Mouse (Mus musculus): Measurements from ENCODE around the gene Parg. TPM values are rescaled to one million over a fixed set of nuclear protein-coding genes. Genes with fewer than 3 reads are reported as not detected.
"Not testable (repeated sequence)": the region's sequence is repeated elsewhere in the genome, so short reads cannot be mapped to it uniquely, and the experiment has no call there.

Parg gene
- polyA plus RNA-seq, 1 experiment from 2014 or later, result 31.1 TPM

- Histone ChIP-seq H3K36me3 (ENCODE audit: control insufficient read depth, insufficient read depth, low read length) (peaks cover 7% of the 10 kb centered on the region), H3K4me1 (ENCODE audit: control insufficient read depth, insufficient read depth, low read length) (peaks cover 9% of the 10 kb centered on the region), H3K27ac (ENCODE audit: low read length) (no peak overlapping the region), H3K9me3 (replicated peaks; ENCODE audit: control insufficient read depth, low read length, poor library complexity, severe bottlenecking) (no peaks in the 10 kb centered on the region), H3K4me2 (ENCODE audit: low read length) (no peak overlapping the region), H3K4me3 (ENCODE audit: low read depth, low read length) (no peak overlapping the region), H3K27me3 (ENCODE audit: control insufficient read depth, insufficient read depth, low read depth, low read length) (no peaks in the 10 kb centered on the region), H3K9ac (ENCODE audit: low read depth, low read length) (no peak overlapping the region)
- 94% methylated on average over 4 of the region's 4 CpGs for WGBS
- ATAC-seq, result no peak
Measured at GRCm38 (mm10) chr14:32170137-32170536, 31.6 kb upstream of the Parg start.

DNA sequence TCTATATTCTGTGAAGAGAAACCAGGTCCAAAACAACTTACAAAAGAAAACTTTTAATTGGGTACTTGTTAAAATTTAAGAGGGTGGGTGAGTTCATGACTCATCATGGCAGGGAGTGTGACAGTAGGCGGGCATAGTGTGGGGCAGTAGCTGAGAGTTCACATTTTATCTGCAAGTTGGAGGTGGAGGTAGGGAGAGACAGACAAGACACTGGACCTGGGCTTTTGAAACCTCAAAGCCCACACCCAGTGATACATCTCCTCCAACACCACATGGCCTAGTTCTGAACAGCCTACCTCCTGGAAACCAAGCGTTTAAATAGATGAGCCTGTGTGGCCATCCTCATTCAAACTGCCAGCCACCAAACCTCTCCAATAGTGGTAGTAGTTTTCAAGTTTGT, 26.4 kb upstream of the Parg start:
- no peak for ATAC-seq
- Histone ChIP-seq H3K27me3 (ENCODE audit: control insufficient read depth, insufficient read depth, low read depth, low read length) (no peaks in the 10 kb centered on the region), H3K36me3 (ENCODE audit: control insufficient read depth, insufficient read depth, low read length) (peaks cover 17% of the 10 kb centered on the region), H3K4me3 (ENCODE audit: low read depth, low read length) (no peak overlapping the region), H3K9ac (ENCODE audit: low read depth, low read length) (no peak overlapping the region), H3K4me2 (ENCODE audit: low read length) (no peak overlapping the region), H3K9me3 (replicated peaks; ENCODE audit: control insufficient read depth, low read length, poor library complexity, severe bottlenecking) (no peaks in the 10 kb centered on the region), H3K27ac (ENCODE audit: low read length) (no peak overlapping the region), H3K4me1 (ENCODE audit: control insufficient read depth, insufficient read depth, low read length) (no peaks in the 10 kb centered on the region)
- WGBS, result 88% methylated on average over 2 of the region's 2 CpGs

- peaks cover 23% of the 10 kb centered on the region for H3K36me3 ChIP-seq (ENCODE audit: control insufficient read depth, insufficient read depth, low read length)
- H3K4me2 ChIP-seq (ENCODE audit: low read length); H3K9me3 ChIP-seq (replicated peaks; ENCODE audit: control insufficient read depth, low read length, poor library complexity, severe bottlenecking); H3K4me1 ChIP-seq (ENCODE audit: control insufficient read depth, insufficient read depth, low read length); H3K27ac ChIP-seq (ENCODE audit: low read length); H3K9ac ChIP-seq (ENCODE audit: low read depth, low read length); ATAC-seq; H3K4me3 ChIP-seq (ENCODE audit: low read depth, low read length); H3K27me3 ChIP-seq (ENCODE audit: control insufficient read depth, insufficient read depth, low read depth, low read length): not testable (repeated sequence)
- 87% methylated on average over 4 of the region's 5 CpGs for WGBS
Measured at GRCm38 (mm10) chr14:32176590-32176989, 25.2 kb upstream of the Parg start.

GRCm38 (mm10) chr14:32179393-32180195, 22.2 kb upstream of the Parg start:
- H3K27me3 ChIP-seq (ENCODE audit: control insufficient read depth, insufficient read depth, low read depth, low read length), result no peaks in the 10 kb centered on the region
- no peak overlapping the region for H3K27ac ChIP-seq (ENCODE audit: low read length)
- 94% methylated on average over 10 of the region's 10 CpGs for WGBS
- no peaks in the 10 kb centered on the region for H3K9me3 ChIP-seq (replicated peaks; ENCODE audit: control insufficient read depth, low read length, poor library complexity, severe bottlenecking)
- no peak overlapping the region for H3K4me2 ChIP-seq (ENCODE audit: low read length)
- H3K4me3 ChIP-seq (ENCODE audit: low read depth, low read length), result no peak overlapping the region
- H3K9ac ChIP-seq (ENCODE audit: low read depth, low read length), result no peak overlapping the region
- no peak for ATAC-seq
- peaks cover 25% of the 10 kb centered on the region for H3K36me3 ChIP-seq (ENCODE audit: control insufficient read depth, insufficient read depth, low read length)
- H3K4me1 ChIP-seq (ENCODE audit: control insufficient read depth, insufficient read depth, low read length), result no peaks in the 10 kb centered on the region

- no peaks in the 10 kb centered on the region for H3K4me1 ChIP-seq (ENCODE audit: control insufficient read depth, insufficient read depth, low read length)
- no peak overlapping the region for H3K9ac ChIP-seq (ENCODE audit: low read depth, low read length)
- H3K27ac ChIP-seq (ENCODE audit: low read length), result no peak overlapping the region
- H3K4me2 ChIP-seq (ENCODE audit: low read length), result no peak overlapping the region
- no peaks in the 10 kb centered on the region for H3K9me3 ChIP-seq (replicated peaks; ENCODE audit: control insufficient read depth, low read length, poor library complexity, severe bottlenecking)
- H3K27me3 ChIP-seq (ENCODE audit: control insufficient read depth, insufficient read depth, low read depth, low read length), result no peaks in the 10 kb centered on the region
- H3K4me3 ChIP-seq (ENCODE audit: low read depth, low read length), result no peak overlapping the region
- H3K36me3 ChIP-seq (ENCODE audit: control insufficient read depth, insufficient read depth, low read length), result peaks cover 28% of the 10 kb centered on the region
- ATAC-seq, result no peak
- 93% methylated on average over 6 of the region's 6 CpGs for WGBS
Measured at GRCm38 (mm10) chr14:32180861-32181260, 20.9 kb upstream of the Parg start.

DNA sequence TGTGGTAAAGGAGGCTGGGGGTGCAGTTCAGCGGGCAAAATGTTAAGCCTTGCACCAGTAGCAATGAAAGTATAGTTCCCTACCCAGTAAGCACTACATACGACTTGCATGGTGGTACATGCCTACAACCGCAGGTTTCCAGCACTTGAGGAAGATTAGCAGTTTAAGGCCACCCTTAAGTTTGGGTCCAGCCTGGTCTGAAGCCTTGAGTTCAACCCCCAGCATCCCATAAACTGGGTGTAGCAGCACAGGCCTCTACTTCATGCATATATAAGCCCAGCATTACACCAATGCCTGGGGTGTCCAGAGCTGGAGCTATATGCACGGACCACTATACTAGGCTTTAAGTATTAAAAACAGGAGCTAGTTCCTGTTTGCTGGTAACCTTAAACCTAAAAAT, 17.9 kb upstream of the Parg start:
- H3K27me3 ChIP-seq (ENCODE audit: control insufficient read depth, insufficient read depth, low read depth, low read length), result no peaks in the 10 kb centered on the region
- no peak for ATAC-seq
- no peak overlapping the region for H3K9ac ChIP-seq (ENCODE audit: low read depth, low read length)
- H3K4me2 ChIP-seq (ENCODE audit: low read length), result no peak overlapping the region
- no peaks in the 10 kb centered on the region for H3K4me1 ChIP-seq (ENCODE audit: control insufficient read depth, insufficient read depth, low read length)
- 96% methylated on average over 4 of the region's 4 CpGs for WGBS
- peaks cover 35% of the 10 kb centered on the region for H3K36me3 ChIP-seq (ENCODE audit: control insufficient read depth, insufficient read depth, low read length)
- H3K4me3 ChIP-seq (ENCODE audit: low read depth, low read length), result no peak overlapping the region
- H3K27ac ChIP-seq (ENCODE audit: low read length), result no peak overlapping the region
- H3K9me3 ChIP-seq (replicated peaks; ENCODE audit: control insufficient read depth, low read length, poor library complexity, severe bottlenecking), result no peaks in the 10 kb centered on the region

DNA sequence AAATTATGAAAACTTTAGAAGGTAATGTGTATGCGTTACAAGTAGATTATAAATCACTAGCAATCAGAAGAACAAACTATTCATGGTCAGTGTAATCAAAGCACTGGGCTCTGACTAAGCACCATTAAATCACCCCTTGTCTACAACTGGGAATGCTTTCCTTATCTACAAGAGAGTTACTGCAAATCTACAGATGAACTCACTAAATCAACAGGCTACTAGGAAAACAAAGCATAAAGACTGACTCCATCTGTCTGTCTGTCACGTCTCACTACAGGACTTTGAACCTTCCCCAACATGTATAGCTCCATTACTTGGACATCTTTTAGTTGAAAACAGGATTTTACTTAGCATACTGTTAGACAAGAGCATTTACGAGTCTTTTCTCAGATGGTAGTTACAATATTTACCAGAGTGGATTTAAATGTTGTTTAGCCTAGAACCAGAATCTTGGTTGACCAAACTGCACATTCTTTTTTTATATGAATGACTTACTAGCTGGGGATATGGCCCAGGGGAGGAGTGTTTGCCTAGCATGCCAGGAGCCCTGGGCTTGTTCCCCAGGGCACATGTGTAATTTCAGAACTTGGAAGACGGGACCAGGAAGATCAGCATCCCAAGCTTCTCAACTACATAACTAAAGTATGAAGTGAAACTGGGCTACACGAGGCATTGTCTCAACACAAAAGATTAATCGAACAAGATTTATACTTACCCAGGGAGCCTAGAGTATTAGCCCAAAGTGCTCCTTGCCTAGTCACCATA, 10.9 kb upstream of the Parg start:
- Histone ChIP-seq H3K4me3 (ENCODE audit: low read depth, low read length) (no peak overlapping the region), H3K27me3 (ENCODE audit: control insufficient read depth, insufficient read depth, low read depth, low read length) (no peaks in the 10 kb centered on the region), H3K9me3 (replicated peaks; ENCODE audit: control insufficient read depth, low read length, poor library complexity, severe bottlenecking) (no peaks in the 10 kb centered on the region), H3K27ac (ENCODE audit: low read length) (no peak overlapping the region), H3K36me3 (ENCODE audit: control insufficient read depth, insufficient read depth, low read length) (peaks cover 17% of the 10 kb centered on the region), H3K9ac (ENCODE audit: low read depth, low read length) (no peak overlapping the region), H3K4me1 (ENCODE audit: control insufficient read depth, insufficient read depth, low read length) (no peaks in the 10 kb centered on the region), H3K4me2 (ENCODE audit: low read length) (no peak overlapping the region)
- 94% methylated on average over 6 of the region's 6 CpGs for WGBS
- no peak for ATAC-seq

- H3K27ac ChIP-seq (ENCODE audit: low read length), result no peak overlapping the region
- no peak overlapping the region for H3K9ac ChIP-seq (ENCODE audit: low read depth, low read length)
- no peak overlapping the region for H3K4me2 ChIP-seq (ENCODE audit: low read length)
- no peak overlapping the region for H3K4me3 ChIP-seq (ENCODE audit: low read depth, low read length)
- ATAC-seq, result no peak
- WGBS, result 95% methylated on average over 5 of the region's 5 CpGs
- no peaks in the 10 kb centered on the region for H3K27me3 ChIP-seq (ENCODE audit: control insufficient read depth, insufficient read depth, low read depth, low read length)
- H3K36me3 ChIP-seq (ENCODE audit: control insufficient read depth, insufficient read depth, low read length), result peaks cover 14% of the 10 kb centered on the region
- H3K9me3 ChIP-seq (replicated peaks; ENCODE audit: control insufficient read depth, low read length, poor library complexity, severe bottlenecking), result no peaks in the 10 kb centered on the region
- no peaks in the 10 kb centered on the region for H3K4me1 ChIP-seq (ENCODE audit: control insufficient read depth, insufficient read depth, low read length)
Measured at GRCm38 (mm10) chr14:32191926-32192325, 9.8 kb upstream of the Parg start.

DNA sequence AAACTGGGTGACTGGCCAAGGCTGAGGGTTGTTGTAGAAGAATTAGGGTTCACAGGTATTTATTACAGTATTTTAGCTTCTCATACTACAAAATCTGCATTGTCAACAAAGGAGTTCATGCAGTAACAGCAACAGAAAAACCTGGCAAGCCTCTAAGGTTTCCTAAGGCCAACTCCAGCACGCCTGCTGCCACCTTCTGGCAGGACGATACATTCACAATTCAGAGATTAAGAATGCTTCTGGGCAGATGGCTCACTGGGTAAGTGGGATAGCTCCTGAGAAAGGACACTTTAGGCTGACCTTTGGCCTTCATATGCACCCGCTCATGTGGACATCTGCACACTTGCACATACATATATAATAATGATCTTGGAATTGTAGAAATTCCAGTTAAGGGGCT, 9.3 kb upstream of the Parg start:
- Histone ChIP-seq H3K9ac (ENCODE audit: low read depth, low read length) (no peak overlapping the region), H3K27ac (ENCODE audit: low read length) (no peak overlapping the region), H3K27me3 (ENCODE audit: control insufficient read depth, insufficient read depth, low read depth, low read length) (no peaks in the 10 kb centered on the region), H3K4me1 (ENCODE audit: control insufficient read depth, insufficient read depth, low read length) (no peaks in the 10 kb centered on the region), H3K36me3 (ENCODE audit: control insufficient read depth, insufficient read depth, low read length) (peaks cover 17% of the 10 kb centered on the region), H3K9me3 (replicated peaks; ENCODE audit: control insufficient read depth, low read length, poor library complexity, severe bottlenecking) (no peaks in the 10 kb centered on the region), H3K4me3 (ENCODE audit: low read depth, low read length) (no peak overlapping the region), H3K4me2 (ENCODE audit: low read length) (no peak overlapping the region)
- no peak for ATAC-seq
- WGBS, result 37% methylated on average over 3 of the region's 3 CpGs

Measured in midbrain, embryonic 16.5 days (tissue).